Mouse (Mus musculus) olfactory bulb, adult 2 months (tissue): ENCODE measurements around the gene Col23a1.

Experiments
- CTCF ChIP-seq: fragments of 200-500 bp; IDR thresholded peaks from 2 replicates; pipeline ENCODE4 v1.5.1; 2012; ENCODE audit warnings: low read depth, mild to moderate bottlenecking, low read length, moderate library complexity; ENCODE audit not compliant: insufficient read depth
- POLR2A ChIP-seq: fragments of 200-500 bp; IDR thresholded peaks from 2 replicates; pipeline ENCODE4 v1.6.1; 2012; ENCODE audit warnings: mild to moderate bottlenecking, low read depth, low read length, moderate library complexity; ENCODE audit not compliant: insufficient read depth

- TF ChIP-seq POLR2A (no peak), CTCF (no peak)
Observed at GRCm38 (mm10) chr11:51347756-51348155, 58.0 kb downstream of the Col23a1 start.
